8 mouse cellular contexts compared by ENCODE assay signal in genomic region chr6:88906369-88907108, GRCm38 (mm10). TPM values are rescaled to one million over a fixed set of nuclear protein-coding genes. Genes with fewer than 3 reads are reported as not detected.
DNase-seq lines count a peak whose midpoint lies in the region; ATAC-seq and TF ChIP-seq lines count a peak whose summit lies in the region.

No protein-coding gene starts in this region.

- DNase-seq in CD8-positive naive resting alpha-beta T cell, adult 2 months (ENCODE audit: low read depth in 2 of 2, low spot score in 2 of 2), result peak; percentile 38 to 52
- DNase-seq in adrenal gland, postnatal 10 days, result peak; percentile 74
- peak; percentile 77 for DNase-seq in embryonic facial prominence, embryonic 10.5 days (ENCODE audit: low spot score)
- peak; percentile 66 to 78 (median 68) for DNase-seq in liver, embryonic 14.5 days (ENCODE audit: low read depth in 3 of 3, low spot score in 3 of 3)
- DNase-seq in natural killer cell, adult 2 months (ENCODE audit: low spot score in 2 of 2), result peak; percentile 34 to 44
- DNase-seq in thymus, postnatal 14 days, result peak; percentile 62

- H3K4me3 ChIP-seq in embryonic facial prominence, embryonic 10.5 days, result peak overlapping the region; percentile 34; the same call in 1 of the 2 replicates
- H3K4me3 ChIP-seq in heart, embryonic 12.5 days, result no peak overlapping the region
- no peak overlapping the region for H3K4me3 ChIP-seq in kidney, embryonic 15.5 days (replicated peaks)
- H3K4me3 ChIP-seq in liver, embryonic 14.5 days (ENCODE audit: insufficient read depth in 1 of 2, low read depth in 2 of 2, low read length in 2 of 2), result no peak overlapping the region

- H3K27me3 ChIP-seq in embryonic facial prominence, embryonic 10.5 days (replicated peaks; ENCODE audit: low read depth, poor library complexity, severe bottlenecking), result no peaks in the 10 kb centered on the region
- H3K27me3 ChIP-seq in heart, embryonic 12.5 days (replicated peaks), result no peaks in the 10 kb centered on the region
- no peaks in the 10 kb centered on the region for H3K27me3 ChIP-seq in kidney, embryonic 15.5 days
- H3K27me3 ChIP-seq in liver, embryonic 14.5 days (ENCODE audit: control insufficient read depth, insufficient read depth, low read length), result no peaks in the 10 kb centered on the region

- H3K4me2 ChIP-seq in heart, embryonic 12.5 days, result peak overlapping the region; percentile 41
- H3K4me2 ChIP-seq in kidney, embryonic 15.5 days, result peak overlapping the region; percentile 38
- peak overlapping the region; percentile 26; the same call in 1 of the 2 replicates for H3K4me2 ChIP-seq in liver, embryonic 14.5 days (ENCODE audit: low read depth)

- H3K4me1 ChIP-seq in embryonic facial prominence, embryonic 10.5 days, result peaks cover 50% of the 10 kb centered on the region
- H3K4me1 ChIP-seq in heart, embryonic 12.5 days (replicated peaks), result peaks cover 44% of the 10 kb centered on the region
- peaks cover 46% of the 10 kb centered on the region for H3K4me1 ChIP-seq in kidney, embryonic 15.5 days
- H3K4me1 ChIP-seq in liver, embryonic 14.5 days (replicated peaks; ENCODE audit: control insufficient read depth in 2 of 2, insufficient read depth in 2 of 2, low read length in 1 of 2), result peaks cover 34 to 41% of the 10 kb centered on the region in 2 experiments

- peak; percentile 98 for TF ChIP-seq CTCF in liver, embryonic 14.5 days (IDR thresholded peaks at IDR 0.05; ENCODE audit: low read depth)

- no peaks in the 10 kb centered on the region for H3K9me3 ChIP-seq in embryonic facial prominence, embryonic 10.5 days
- H3K9me3 ChIP-seq in heart, embryonic 12.5 days (replicated peaks), result no peaks in the 10 kb centered on the region
- H3K9me3 ChIP-seq in kidney, embryonic 15.5 days (replicated peaks), result no peaks in the 10 kb centered on the region
- no peaks in the 10 kb centered on the region for H3K9me3 ChIP-seq in liver, embryonic 14.5 days (ENCODE audit: control insufficient read depth, low read length)

- H3K9ac ChIP-seq in heart, embryonic 12.5 days, result peak overlapping the region; percentile 8; the same call in 1 of the 2 replicates
- no peak overlapping the region for H3K9ac ChIP-seq in kidney, embryonic 15.5 days
- peak overlapping the region; percentile 33; the same call in 1 of the 2 replicates for H3K9ac ChIP-seq in liver, embryonic 14.5 days (replicated peaks)

- TF ChIP-seq EP300 in liver, embryonic 14.5 days (IDR thresholded peaks at IDR 0.05; ENCODE audit: low read depth), result no peak

- H3K36me3 ChIP-seq in embryonic facial prominence, embryonic 10.5 days (replicated peaks), result peaks cover 44% of the 10 kb centered on the region
- H3K36me3 ChIP-seq in heart, embryonic 12.5 days, result peaks cover 37% of the 10 kb centered on the region
- peaks cover 42% of the 10 kb centered on the region for H3K36me3 ChIP-seq in kidney, embryonic 15.5 days
- peaks cover 26% of the 10 kb centered on the region for H3K36me3 ChIP-seq in liver, embryonic 14.5 days (replicated peaks; ENCODE audit: control insufficient read depth, insufficient read depth, low read depth)

- no peak overlapping the region for H3K27ac ChIP-seq in embryonic facial prominence, embryonic 10.5 days (replicated peaks)
- no peak overlapping the region for H3K27ac ChIP-seq in heart, embryonic 12.5 days (ENCODE audit: poor library complexity, severe bottlenecking)
- H3K27ac ChIP-seq in kidney, embryonic 15.5 days, result 0 out of 2 replicates have a peak overlapping the region, but pooled peaks have one; percentile 5
- peak overlapping the region; percentile 53 for H3K27ac ChIP-seq in liver, embryonic 14.5 days

- 17% methylated on average over 16 of the region's 16 CpGs for WGBS in embryonic facial prominence, embryonic 10.5 days
- 15% methylated on average over 16 of the region's 16 CpGs for WGBS in heart, embryonic 12.5 days
- 14% methylated on average over 16 of the region's 16 CpGs for WGBS in kidney, embryonic 15.5 days
- WGBS in liver, embryonic 14.5 days (ENCODE audit: insufficient replicate concordance), result 20% methylated on average over 16 of the region's 16 CpGs

- ATAC-seq in heart, embryonic 12.5 days (ENCODE audit: insufficient number of reproducible peaks, low FRiP score), result peak; percentile 2; the same call in 1 of the 2 replicates
- ATAC-seq in kidney, embryonic 15.5 days (replicated peaks; ENCODE audit: low FRiP score), result no peak
- ATAC-seq in liver, embryonic 14.5 days (ENCODE audit: insufficient read depth), result peak; percentile 36; the same call in 1 of the 2 replicates

RNA-seq across cellular contexts. Expression of gene Tpra1, which starts 4.5 kb away (rescaled TPM):
- total RNA-seq in adrenal gland, postnatal 10 days (2021), result 10 to 100 TPM; 61.0 to 74.0 TPM
- 54.4 and 56.7 TPM in 2 replicates for polyA plus RNA-seq in embryonic facial prominence, embryonic 10.5 days (2016; fragmentation: Nextera tagmentation; extraction: Ambion mirVana)
- polyA plus RNA-seq in heart, embryonic 12.5 days (2016; fragmentation: Nextera tagmentation; extraction: Ambion mirVana), result 42.8 and 48.0 TPM in 2 replicates
- polyA plus RNA-seq in kidney, embryonic 15.5 days (2015; fragmentation: Nextera tagmentation; extraction: Ambion mirVana), result 68.3 and 75.1 TPM in 2 replicates
- polyA plus RNA-seq in liver, embryonic 14.5 days (2012; rRNA removed), result 52.2 and 61.5 TPM in 2 replicates
- polyA plus RNA-seq in liver, embryonic 14.5 days (2014; fragmentation: Nextera tagmentation; extraction: Ambion mirVana), result 25.6 and 32.9 TPM in 2 replicates

RNA-seq across cellular contexts. Expression of gene Mcm2, which starts 8.0 kb away (rescaled TPM):
- 10 to 100 TPM; 50.0 to 53.5 TPM for total RNA-seq in adrenal gland, postnatal 10 days (2021)
- 262 and 280 TPM in 2 replicates for polyA plus RNA-seq in embryonic facial prominence, embryonic 10.5 days (2016; fragmentation: Nextera tagmentation; extraction: Ambion mirVana)
- 130 TPM in 2 replicates for polyA plus RNA-seq in heart, embryonic 12.5 days (2016; fragmentation: Nextera tagmentation; extraction: Ambion mirVana)
- 145 and 158 TPM in 2 replicates for polyA plus RNA-seq in kidney, embryonic 15.5 days (2015; fragmentation: Nextera tagmentation; extraction: Ambion mirVana)
- 99.2 and 113 TPM in 2 replicates for polyA plus RNA-seq in liver, embryonic 14.5 days (2012; rRNA removed)
- 142 and 167 TPM in 2 replicates for polyA plus RNA-seq in liver, embryonic 14.5 days (2014; fragmentation: Nextera tagmentation; extraction: Ambion mirVana)

RNA-seq across cellular contexts. Expression of gene Podxl2, which starts 31.7 kb away (rescaled TPM):
- total RNA-seq in adrenal gland, postnatal 10 days (2021), result 10 to 100 TPM; 27.8 to 28.3 TPM
- polyA plus RNA-seq in embryonic facial prominence, embryonic 10.5 days (2016; fragmentation: Nextera tagmentation; extraction: Ambion mirVana), result 52.1 and 56.3 TPM in 2 replicates
- polyA plus RNA-seq in heart, embryonic 12.5 days (2016; fragmentation: Nextera tagmentation; extraction: Ambion mirVana), result 44.0 and 50.8 TPM in 2 replicates
- 43.2 and 55.0 TPM in 2 replicates for polyA plus RNA-seq in kidney, embryonic 15.5 days (2015; fragmentation: Nextera tagmentation; extraction: Ambion mirVana)
- 1.9 and 3.1 TPM in 2 replicates for polyA plus RNA-seq in liver, embryonic 14.5 days (2012; rRNA removed)
- polyA plus RNA-seq in liver, embryonic 14.5 days (2014; fragmentation: Nextera tagmentation; extraction: Ambion mirVana), result 0.59 and 1.2 TPM in 2 replicates

Comparison
In these comparisons a context has a peak if more than half of its experiments do, and no peak if none do; other contexts are left out.
1. H3K27ac ChIP-seq: peak in kidney, embryonic 15.5 days (single experiment) and liver, embryonic 14.5 days (single experiment); none in embryonic facial prominence, embryonic 10.5 days (single experiment) and heart, embryonic 12.5 days (single experiment).
2. RNA of gene Podxl2, which starts 31.7 kb away (polyA plus RNA-seq): 52.1 to 56.3 TPM in embryonic facial prominence, embryonic 10.5 days, 43.2 to 55.0 TPM in kidney, embryonic 15.5 days and 44.0 to 50.8 TPM in heart, embryonic 12.5 days; 0.59 to 3.1 TPM in liver, embryonic 14.5 days; every median in the first group is over 10 times any median in the second.
3. Peak in every context shown above with its lines, with median percentiles within 50 percentile points of each other: DNase-seq and H3K4me2 ChIP-seq.